In the genomic region with DNA sequence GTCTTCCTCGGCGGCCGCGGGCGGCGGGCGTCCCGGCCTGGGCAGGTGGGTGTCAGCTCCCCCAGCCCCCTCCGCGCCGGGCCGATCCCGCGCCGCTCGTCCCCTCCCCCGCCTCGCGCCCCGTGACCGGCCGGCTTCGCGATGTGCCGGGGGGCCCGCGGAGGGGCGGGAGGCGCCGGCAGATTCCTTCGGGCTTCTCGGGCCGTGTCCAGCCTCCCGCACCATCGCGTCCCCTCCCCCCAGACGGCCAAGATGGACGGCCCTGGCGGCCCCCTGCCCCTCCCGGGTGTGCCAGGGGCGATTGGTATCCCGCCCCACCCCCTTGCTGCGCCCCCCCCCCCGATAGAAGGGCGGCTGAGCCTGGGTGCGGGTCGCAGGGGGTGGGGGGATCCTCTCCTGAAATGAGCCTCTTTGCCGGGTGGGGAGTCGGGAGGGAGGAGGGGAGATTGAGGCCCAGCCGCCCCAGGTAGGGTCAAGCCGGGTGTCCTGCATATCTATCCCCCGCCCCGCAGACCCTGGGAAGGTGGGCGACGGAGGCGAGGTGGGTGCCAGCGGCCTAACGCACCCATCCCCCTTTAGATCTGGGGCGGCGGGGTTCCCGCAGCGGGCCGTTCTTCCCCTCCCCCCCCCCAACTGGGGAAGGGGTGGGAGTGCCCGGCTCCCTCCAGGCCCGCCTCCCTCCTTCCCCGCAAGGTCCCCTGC, we compare ENCODE assay signal across 8 mouse cellular contexts. TPM values are rescaled to one million over a fixed set of nuclear protein-coding genes. Genes with fewer than 3 reads are reported as not detected.
A peak's percentile ranks its signal among the peaks of the same experiment; 100 is the strongest.
DNase-seq lines count a peak whose midpoint lies in the region; ATAC-seq and TF ChIP-seq lines count a peak whose summit lies in the region.

No protein-coding gene starts in this region.

- peak overlapping the region; percentile 96 for H3K27ac ChIP-seq in kidney, embryonic 16.5 days (ENCODE audit: low read length)

- peaks cover 7% of the 10 kb centered on the region for H3K36me3 ChIP-seq in C2C12 (ENCODE audit: control insufficient read depth, insufficient read depth)
- no peaks in the 10 kb centered on the region for H3K36me3 ChIP-seq in kidney, embryonic 16.5 days (ENCODE audit: insufficient read depth, low read length)

- H3K4me1 ChIP-seq in kidney, embryonic 16.5 days (ENCODE audit: insufficient read depth, low read length) = peaks cover 31% of the 10 kb centered on the region

- peak; percentile 31 for DNase-seq in adipocyte (ENCODE audit: low spot score)
- DNase-seq in embryo, embryonic 11 days = peak; percentile 71
- peak; percentile 24 for DNase-seq in heart, adult 8-10 months (ENCODE audit: low spot score)
- peak; percentile 21 for DNase-seq in lung, postnatal 36 days
- DNase-seq in right cerebral cortex, postnatal 14 days = peak; percentile 52
- no peak for DNase-seq in c-Kit-positive CD71-positive TER-119-positive erythroid progenitor cells, embryonic 14.5 days (ENCODE audit: low spot score)

- H3K4me2 ChIP-seq in kidney, embryonic 16.5 days (replicated peaks; ENCODE audit: low read depth, low read length) = peak overlapping the region; percentile 88

- H3K9me3 ChIP-seq in kidney, embryonic 16.5 days (ENCODE audit: low read length) = no peaks in the 10 kb centered on the region

- peak overlapping the region; percentile 71 for H3K4me3 ChIP-seq in C2C12 (ENCODE audit: insufficient read depth, poor library complexity, severe bottlenecking)
- peak overlapping the region; percentile 99 for H3K4me3 ChIP-seq in kidney, embryonic 16.5 days (ENCODE audit: low read length)

- ATAC-seq in kidney, embryonic 16.5 days (ENCODE audit: low FRiP score, low TSS enrichment) = peak; percentile 52; the same call in 1 of the 2 replicates

- no peak for TF ChIP-seq CTCF in C2C12 (IDR thresholded peaks at IDR 0.05; ENCODE audit: control insufficient read depth, insufficient read depth, insufficient read length)

- H3K79me2 ChIP-seq in C2C12 (ENCODE audit: control insufficient read depth, insufficient read depth) = peaks cover 55% of the 10 kb centered on the region

- peak overlapping the region; percentile 88 for H3ac ChIP-seq in C2C12 (ENCODE audit: control insufficient read depth, insufficient read length, low read depth)

- peak overlapping the region; percentile 98 for H3K9ac ChIP-seq in kidney, embryonic 16.5 days (replicated peaks; ENCODE audit: low read length)

- no peaks in the 10 kb centered on the region for H3K27me3 ChIP-seq in C2C12 (ENCODE audit: control insufficient read depth, insufficient read depth, insufficient read length)
- H3K27me3 ChIP-seq in kidney, embryonic 16.5 days (ENCODE audit: insufficient read depth, low read length) = no peaks in the 10 kb centered on the region

- H3K79me3 ChIP-seq in C2C12 (ENCODE audit: low read depth) = peaks cover 53% of the 10 kb centered on the region

- WGBS in kidney, embryonic 16.5 days = under 1% methylated on average over 55 of the region's 66 CpGs

TF ChIP-seq in C2C12, 6 proteins besides CTCF, POLR2A, EP300 and RAD21:
- TF ChIP-seq FOSL1 (IDR thresholded peaks at IDR 0.05; ENCODE audit: insufficient read depth, low read length, poor library complexity, severe bottlenecking) = no peak
- no peak for TF ChIP-seq USF1 (IDR thresholded peaks at IDR 0.05; ENCODE audit: low read depth)
- TF ChIP-seq MAX (IDR thresholded peaks at IDR 0.05) = no peak
- no peak for TF ChIP-seq MYOD1 (IDR thresholded peaks at IDR 0.05; ENCODE audit: control insufficient read depth, insufficient read length, low read depth)
- TF ChIP-seq MYOG (IDR thresholded peaks at IDR 0.05; ENCODE audit: control insufficient read depth, extremely low read depth, insufficient read length) = no peak

RNA-seq across cellular contexts. Expression of a gene that starts 1.2 kb away (rescaled TPM):
- 69.9 TPM for polyA plus RNA-seq in C2C12 (2012; fragmentation: generic; extraction: Trizol)
- 100 to 1,000 TPM; 143 to 153 (median 147) TPM for total RNA-seq in heart, adult 8-10 months (2022)
- polyA plus RNA-seq in kidney, embryonic 16.5 days (2015; fragmentation: Nextera tagmentation; extraction: Ambion mirVana) = 38.9 and 56.5 TPM in 2 replicates

RNA-seq across cellular contexts. Expression of a gene that starts 52.0 kb away (rescaled TPM):
- polyA plus RNA-seq in C2C12 (2012; fragmentation: generic; extraction: Trizol) = 31.7 TPM
- 10 to 100 TPM; 26.0 to 30.9 (median 29.3) TPM for total RNA-seq in heart, adult 8-10 months (2022)
- 34.9 and 37.4 TPM in 2 replicates for polyA plus RNA-seq in kidney, embryonic 16.5 days (2015; fragmentation: Nextera tagmentation; extraction: Ambion mirVana)

RNA-seq across cellular contexts. Expression of a gene that starts 52.1 kb away (rescaled TPM):
- 1.8 TPM for polyA plus RNA-seq in C2C12 (2012; fragmentation: generic; extraction: Trizol)
- 10 to 100 TPM; 26.3 to 29.6 (median 26.9) TPM for total RNA-seq in heart, adult 8-10 months (2022)
- polyA plus RNA-seq in kidney, embryonic 16.5 days (2015; fragmentation: Nextera tagmentation; extraction: Ambion mirVana) = 4.3 and 5.7 TPM in 2 replicates
